ENCODE assay signal across 11 mouse cellular contexts in the genomic region with DNA sequence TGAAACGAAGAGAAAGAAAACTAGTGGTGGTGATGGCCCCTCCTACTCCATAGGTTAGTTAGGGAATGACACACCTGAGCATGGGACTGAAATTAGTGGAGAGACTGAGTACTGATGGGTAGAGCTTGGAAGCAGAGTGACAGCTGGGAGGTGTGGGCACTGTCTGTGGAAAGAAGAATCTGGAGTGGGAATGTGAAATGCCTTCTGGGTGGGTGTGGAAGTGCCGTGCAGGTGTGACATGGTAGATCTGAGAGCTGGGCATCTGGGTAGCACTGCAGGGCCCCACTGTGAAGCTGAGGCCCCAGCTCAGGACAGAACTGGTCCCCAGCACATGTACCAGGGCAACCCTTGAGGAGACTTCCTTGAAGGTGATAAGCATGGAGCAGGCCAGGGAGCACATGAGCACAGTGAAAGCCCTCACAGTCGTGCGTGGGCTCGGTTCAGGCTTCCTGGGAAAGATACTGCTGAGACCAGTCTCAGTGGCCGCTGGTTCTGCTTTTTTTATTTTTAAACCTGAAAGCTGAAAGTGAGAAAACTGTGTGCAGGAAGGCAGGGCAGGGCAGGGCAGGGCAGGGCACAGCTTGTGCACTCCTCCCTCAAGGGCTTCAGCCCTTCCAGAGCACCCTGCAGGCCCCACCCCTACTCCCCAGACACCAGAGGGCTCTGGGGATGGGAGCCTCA. TPM values are rescaled to one million over a fixed set of nuclear protein-coding genes. Genes with fewer than 3 reads are reported as not detected.
A peak's percentile ranks its signal among the peaks of the same experiment; 100 is the strongest.
DNase-seq lines count a peak whose midpoint lies in the region; ATAC-seq and TF ChIP-seq lines count a peak whose summit lies in the region.
"Had no signal": no experiment of that assay in that cellular context is flagged by ENCODE, and none has a peak within 500 bp of the region (broad histone marks: within the 10 kb centered on the region; RNA-seq: fewer than 3 reads in every experiment).

No protein-coding gene starts in this region.

- 0 out of 2 replicates have a peak overlapping the region, but pooled peaks have one; percentile 5 for H3K27ac ChIP-seq in kidney, postnatal 0 days
- H3K27ac ChIP-seq in kidney, adult 2 months (ENCODE audit: insufficient read depth, low read depth, low read length): no peak overlapping the region
- peak overlapping the region; percentile 96 for H3K27ac ChIP-seq in embryonic facial prominence, embryonic 11.5 days (replicated peaks; ENCODE audit: low read depth, low read length)
- peak overlapping the region; percentile 98 for H3K27ac ChIP-seq in limb, embryonic 12.5 days
- H3K27ac ChIP-seq in small intestine, adult 2 months (ENCODE audit: insufficient read depth, low read depth, low read length): peak overlapping the region; percentile 56

- no peak overlapping the region for H3K9ac ChIP-seq in kidney, postnatal 0 days (ENCODE audit: low read depth, low read length)
- H3K9ac ChIP-seq in embryonic facial prominence, embryonic 11.5 days (replicated peaks; ENCODE audit: low read length): 0 out of 2 replicates have a peak overlapping the region, but pooled peaks have one; percentile 23
- H3K9ac ChIP-seq in limb, embryonic 12.5 days (replicated peaks): no peak overlapping the region

- ATAC-seq in kidney, postnatal 0 days (replicated peaks; ENCODE audit: low FRiP score, low read depth): no peak
- peak; percentile 71 for ATAC-seq in embryonic facial prominence, embryonic 11.5 days (replicated peaks; ENCODE audit: insufficient number of reproducible peaks, low FRiP score, low TSS enrichment, low read depth)
- ATAC-seq in limb, embryonic 12.5 days (ENCODE audit: insufficient number of reproducible peaks, insufficient read depth, low FRiP score, low TSS enrichment, low read depth): 0 out of 2 replicates have a peak, but pooled peaks have one; percentile 27

- TF ChIP-seq POLR2A in kidney, adult 2 months (IDR thresholded peaks at IDR 0.05; ENCODE audit: low read depth, low read length): no peak
- no peak for TF ChIP-seq POLR2A in small intestine, adult 2 months (IDR thresholded peaks at IDR 0.05; ENCODE audit: low read depth, low read length)

- no peak for DNase-seq in kidney, postnatal 0 days (ENCODE audit: low spot score)
- no peak for DNase-seq in kidney, adult 2 months
- DNase-seq in embryonic facial prominence, embryonic 11.5 days (ENCODE audit: low spot score): no peak
- DNase-seq in adrenal gland, adult (ENCODE audit: inconsistent age in 2 of 2, low spot score in 1 of 2): no peak
- DNase-seq in adrenal gland, postnatal 14 days: no peak
- no peak for DNase-seq in cerebellum, postnatal 14 days
- DNase-seq: kidney, adult 9 months; thymus, postnatal 36 days had no signal

- H3K27me3 ChIP-seq in kidney, postnatal 0 days (ENCODE audit: insufficient read depth, low read length): no peaks in the 10 kb centered on the region
- H3K27me3 ChIP-seq in kidney, adult 2 months (replicated peaks; ENCODE audit: control insufficient read depth, insufficient read depth, low read length): no peaks in the 10 kb centered on the region
- H3K27me3 ChIP-seq in embryonic facial prominence, embryonic 11.5 days (ENCODE audit: control insufficient read depth, insufficient read depth, low read length): no peaks in the 10 kb centered on the region
- H3K27me3 ChIP-seq in limb, embryonic 12.5 days: no peaks in the 10 kb centered on the region
- no peaks in the 10 kb centered on the region for H3K27me3 ChIP-seq in small intestine, adult 2 months (ENCODE audit: control insufficient read depth, insufficient read depth, low read length)
- H3K27me3 ChIP-seq: megakaryocyte, embryonic 14.5 days had no signal

- H3K4me3 ChIP-seq in kidney, postnatal 0 days (replicated peaks; ENCODE audit: low read depth, low read length): no peak overlapping the region
- H3K4me3 ChIP-seq in kidney, adult 2 months (ENCODE audit: insufficient read depth, low read depth, low read length): no peak overlapping the region
- no peak overlapping the region for H3K4me3 ChIP-seq in embryonic facial prominence, embryonic 11.5 days (ENCODE audit: low read depth, low read length)
- H3K4me3 ChIP-seq in limb, embryonic 12.5 days (replicated peaks): no peak overlapping the region
- no peak overlapping the region for H3K4me3 ChIP-seq in small intestine, adult 2 months (ENCODE audit: low read depth, low read length)
- H3K4me3 ChIP-seq: megakaryocyte, embryonic 14.5 days had no signal

- no peak overlapping the region for H3K4me2 ChIP-seq in kidney, postnatal 0 days (ENCODE audit: low read length)
- no peak overlapping the region; the same call in 1 of the 2 replicates for H3K4me2 ChIP-seq in embryonic facial prominence, embryonic 11.5 days (ENCODE audit: low read depth, low read length)
- peak overlapping the region; percentile 9; the same call in 1 of the 2 replicates for H3K4me2 ChIP-seq in limb, embryonic 12.5 days

- 68% methylated on average over 6 of the region's 6 CpGs for WGBS in kidney, postnatal 0 days
- whole genome bisulfite sequencing in kidney, adult 2 months: 72% methylated on average over 6 of the region's 6 CpGs
- 55% methylated on average over 6 of the region's 6 CpGs for WGBS in embryonic facial prominence, embryonic 11.5 days
- WGBS in limb, embryonic 12.5 days: 54% methylated on average over 6 of the region's 6 CpGs
- 68% methylated on average over 6 of the region's 6 CpGs for whole genome bisulfite sequencing in small intestine, adult 2 months

- H3K36me3 ChIP-seq in kidney, postnatal 0 days (ENCODE audit: insufficient read depth, low read length): peaks cover 47% of the 10 kb centered on the region
- H3K36me3 ChIP-seq in kidney, adult 2 months (ENCODE audit: control insufficient read depth, insufficient read depth, low read length): no peaks in the 10 kb centered on the region
- H3K36me3 ChIP-seq in embryonic facial prominence, embryonic 11.5 days (replicated peaks; ENCODE audit: control insufficient read depth, insufficient read depth, low read depth, low read length): peaks cover 3% of the 10 kb centered on the region; the same call in 1 of the 2 replicates
- H3K36me3 ChIP-seq in limb, embryonic 12.5 days: peaks cover 70% of the 10 kb centered on the region
- H3K36me3 ChIP-seq in small intestine, adult 2 months (ENCODE audit: control insufficient read depth, insufficient read depth, low read length): peaks cover 71% of the 10 kb centered on the region

- H3K4me1 ChIP-seq in kidney, postnatal 0 days (replicated peaks; ENCODE audit: insufficient read depth, low read length): no peaks in the 10 kb centered on the region
- H3K4me1 ChIP-seq in kidney, adult 2 months (ENCODE audit: control insufficient read depth, insufficient read depth, low read length): 0 out of 2 replicates have a peak, but pooled peaks cover 3% of the 10 kb centered on the region
- peaks cover 11% of the 10 kb centered on the region for H3K4me1 ChIP-seq in embryonic facial prominence, embryonic 11.5 days (ENCODE audit: control insufficient read depth, insufficient read depth, low read length)
- H3K4me1 ChIP-seq in limb, embryonic 12.5 days (replicated peaks): peaks cover 72% of the 10 kb centered on the region
- H3K4me1 ChIP-seq in small intestine, adult 2 months (ENCODE audit: control insufficient read depth, insufficient read depth, insufficient read length, low read length): no peaks in the 10 kb centered on the region

- no peaks in the 10 kb centered on the region for H3K9me3 ChIP-seq in kidney, postnatal 0 days (replicated peaks; ENCODE audit: low read length)
- H3K9me3 ChIP-seq in embryonic facial prominence, embryonic 11.5 days (replicated peaks; ENCODE audit: control insufficient read depth, low read length): no peaks in the 10 kb centered on the region
- H3K9me3 ChIP-seq in limb, embryonic 12.5 days: no peaks in the 10 kb centered on the region
- H3K9me3 ChIP-seq: megakaryocyte, embryonic 14.5 days had no signal

- no peak for TF ChIP-seq CTCF in kidney, postnatal 0 days (IDR thresholded peaks at IDR 0.05; ENCODE audit: low read depth)
- no peak for TF ChIP-seq CTCF in kidney, adult 2 months (conservative IDR thresholded peaks at IDR 0.05; ENCODE audit: insufficient read depth, insufficient read length, low read depth, low read length)
- no peak for TF ChIP-seq CTCF in small intestine, adult 2 months (IDR thresholded peaks at IDR 0.05; ENCODE audit: extremely low read depth, insufficient read length, insufficient replicate concordance, low read depth, low read length)

RNA-seq across cellular contexts. Expression of a gene that starts 51.7 kb away (rescaled TPM):
- 21.3 and 24.0 TPM in 2 replicates for polyA plus RNA-seq in kidney, postnatal 0 days (2015; fragmentation: Nextera tagmentation; extraction: Ambion mirVana)
- polyA plus RNA-seq in kidney, adult 2 months (2012; rRNA removed): 63.3 and 71.7 TPM in 2 replicates
- polyA plus RNA-seq in embryonic facial prominence, embryonic 11.5 days (2014; fragmentation: Nextera tagmentation; extraction: Ambion mirVana): 13.5 and 14.2 TPM in 2 replicates
- polyA plus RNA-seq in limb, embryonic 12.5 days (2016; fragmentation: Nextera tagmentation; extraction: Ambion mirVana): 15.3 and 16.1 TPM in 2 replicates
- polyA plus RNA-seq in small intestine, adult 2 months (2012; rRNA removed): 26.4 and 49.8 TPM in 2 replicates
- 7.5 and 10.0 TPM in 2 replicates for total RNA-seq in adrenal gland, postnatal 14 days (2021)

RNA-seq across cellular contexts. Expression of a gene that starts 51.8 kb away (rescaled TPM):
- 220 and 232 TPM in 2 replicates for polyA plus RNA-seq in kidney, postnatal 0 days (2015; fragmentation: Nextera tagmentation; extraction: Ambion mirVana)
- polyA plus RNA-seq in kidney, adult 2 months (2012; rRNA removed): 245 and 280 TPM in 2 replicates
- 137 and 146 TPM in 2 replicates for polyA plus RNA-seq in embryonic facial prominence, embryonic 11.5 days (2014; fragmentation: Nextera tagmentation; extraction: Ambion mirVana)
- polyA plus RNA-seq in limb, embryonic 12.5 days (2016; fragmentation: Nextera tagmentation; extraction: Ambion mirVana): 146 and 150 TPM in 2 replicates
- polyA plus RNA-seq in small intestine, adult 2 months (2012; rRNA removed): 136 and 209 TPM in 2 replicates
- total RNA-seq in adrenal gland, postnatal 14 days (2021): 61.0 and 62.5 TPM in 2 replicates
